Mouse (Mus musculus) Patski (cell line): ENCODE results near the gene Cep55. TPM values are rescaled to one million over a fixed set of nuclear protein-coding genes. Genes with fewer than 3 reads are reported as not detected.

Experiments
- ATAC-seq: fragments of 100-300 bp; one replicate; pipeline ENCODE4 v1.8.0; 2021
- CTCF ChIA-PET: fragments of 350-600 bp; sonication (Branson Sonifier 250); formaldehyde crosslinking; loops from one replicate; lab custom pipeline; 2022; ENCODE audit warnings: inconsistent platforms; lab: Charles Lee
- POLR2A ChIA-PET: fragments of 350-600 bp; sonication (Branson Sonifier 250); formaldehyde crosslinking; loops from one replicate; lab custom pipeline; 2022; ENCODE audit warnings: antibody characterized with exemption, inconsistent platforms; lab: Charles Lee
- DNase-seq: peaks from one replicate; pipeline ENCODE4 v3.0.0-alpha.2; 2011; ENCODE audit warnings: low read depth, low spot score
- H3K27me3 ChIP-seq: fragments of 371-371 bp; one replicate; pipeline ENCODE4 v1.5.1; 2021
- CTCF ChIP-seq: fragments of 100-300 bp; IDR thresholded peaks from one replicate; pipeline ENCODE4 v1.5.1; 2021
- in situ Hi-C: fragments of 300-500 bp; cut with MboI; formaldehyde crosslinking; loops from 3 replicates; pipeline ENCODE4 v1.11.1; 2018; ENCODE audit warnings: low pct_unique_long_range_greater_than_20kb, mixed read lengths
- polyA plus RNA-seq: library from polyadenylated mRNA; unstranded; gene quantifications from one replicate; pipeline ENCODE4 v1.2.3, GENCODE M21; 2021

The Cep55 gene
- polyA plus RNA-seq = 24.5 TPM

DNA sequence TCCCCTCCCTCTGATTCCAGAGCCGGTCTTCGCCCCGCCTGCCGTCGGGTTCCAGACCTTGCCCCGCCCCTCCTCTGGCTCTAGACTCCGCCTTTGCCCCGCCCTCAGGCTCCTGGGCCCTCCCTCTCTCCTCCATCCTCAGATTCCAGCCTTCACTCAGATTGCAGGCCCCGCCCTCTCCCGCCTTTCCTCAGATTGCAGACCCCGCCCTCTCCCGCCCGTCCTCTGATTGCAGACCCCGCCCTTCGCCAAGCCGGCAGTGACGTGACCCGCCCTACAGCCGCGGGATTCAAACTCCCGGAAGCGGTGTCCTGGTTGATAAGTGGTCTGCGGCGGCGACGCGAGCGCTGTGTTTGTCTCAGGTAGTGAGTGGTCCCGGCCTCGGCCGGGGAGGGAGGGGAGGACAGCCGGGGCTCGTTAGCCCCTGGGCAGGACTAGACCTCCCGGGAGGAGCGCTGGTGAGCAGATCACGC is at the start of gene Cep55:
Cep55 (plus strand) TSS at position 292 of the 473 bp plus-strand sequence.
- POLR2A ChIA-PET = interaction anchor here (0.6 kb wide), 1 partner anchor 25 kb away, joined by 3 read pairs; no protein-coding TSS in a partner anchor
- in situ Hi-C loops = loop anchor here (5.0 to 10.0 kb wide), 2 partner anchors 102 to 460 kb away; no protein-coding TSS in a partner anchor
- ATAC-seq = peak; percentile 91
- no peaks in the 10 kb centered on the region for H3K27me3 ChIP-seq
- CTCF ChIA-PET = interaction anchor here (0.9 to 1.1 kb wide), 3 partner anchors 12 to 101 kb away, joined by 3 to 4 read pairs (median 3); partner anchors contain the start of gene Myof
- peak; percentile 83 for DNase-seq
- TF ChIP-seq CTCF = no peak

GRCm38 (mm10) chr19:38011379-38011778 is 43.4 kb upstream of the Cep55 start:
- in situ Hi-C loops = no loop called here
- ATAC-seq (no peak), DNase-seq (no peak)
- no peak for TF ChIP-seq CTCF
- ChIA-PET POLR2A (interaction anchor here (1.9 kb wide), 1 partner anchor 14 kb away, joined by 5 read pairs; no protein-coding TSS in a partner anchor), CTCF (interaction anchor here (0.7 to 1.2 kb wide), 3 partner anchors 19 to 56 kb away, joined by 3 to 4 read pairs (median 3); no protein-coding TSS in a partner anchor)
- H3K27me3 ChIP-seq = no peaks in the 10 kb centered on the region

DNA sequence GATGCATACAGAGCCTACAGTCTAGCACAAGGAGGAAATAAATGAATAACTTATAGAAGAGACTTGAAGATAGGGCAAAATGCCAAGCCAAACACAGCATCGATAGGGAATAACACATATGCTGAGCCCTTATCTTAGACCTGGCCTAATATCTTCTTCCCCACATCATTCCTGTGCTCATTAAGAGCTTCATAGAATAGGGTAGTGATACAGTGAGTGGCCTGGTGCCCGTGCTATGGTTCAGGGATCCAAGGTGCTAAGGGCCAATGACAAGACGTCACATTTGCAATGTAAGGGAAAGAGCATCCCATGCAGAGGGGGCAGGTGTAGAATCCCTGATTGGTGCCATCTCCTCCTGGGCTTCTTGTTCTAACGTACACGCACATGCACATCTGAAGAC is 40.4 kb upstream of the Cep55 start:
- ATAC-seq (no peak), DNase-seq (no peak)
- H3K27me3 ChIP-seq = no peaks in the 10 kb centered on the region
- CTCF ChIA-PET = interaction anchor here (2.3 kb wide), 1 partner anchor 10 kb away, joined by 7 read pairs; no protein-coding TSS in a partner anchor
- POLR2A ChIA-PET = interaction anchor here (0.9 to 1.8 kb wide), 3 partner anchors 10 to 13 kb away, joined by 3 to 6 read pairs (median 3); no protein-coding TSS in a partner anchor
- no peak for TF ChIP-seq CTCF
- in situ Hi-C loops = no loop called here

DNA sequence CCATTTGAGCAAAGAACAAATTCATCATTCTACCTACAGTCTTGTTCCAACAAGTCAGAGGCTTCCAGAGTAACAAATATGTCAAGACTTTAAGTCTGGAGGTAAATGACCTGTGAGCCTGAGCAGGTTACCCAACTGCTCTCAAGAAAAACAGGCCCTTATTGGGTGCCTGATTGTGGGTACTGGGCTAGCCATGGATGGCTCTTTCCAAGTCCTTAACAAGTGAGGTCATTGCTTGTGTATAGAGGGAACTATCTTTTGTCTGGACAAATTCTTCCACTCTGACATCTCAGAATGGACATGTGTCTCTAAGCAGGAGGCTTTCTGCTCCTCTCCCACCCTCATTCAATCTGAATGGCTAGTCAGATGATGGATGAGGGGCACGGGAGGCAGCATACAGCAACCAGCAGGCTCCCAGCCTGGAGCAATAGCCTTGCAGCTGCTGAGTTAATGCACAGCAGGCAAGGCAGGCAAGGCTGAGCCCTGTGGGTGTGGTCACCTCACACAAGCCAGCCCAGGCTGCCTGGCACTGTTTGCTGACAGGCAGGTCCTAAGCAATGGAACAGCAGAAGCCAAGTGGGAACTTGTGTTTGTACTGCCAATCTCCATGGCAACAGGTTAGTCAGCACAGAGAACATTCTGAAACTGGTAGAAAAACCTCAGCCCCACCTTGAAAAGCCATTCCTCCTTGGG is 39.5 kb upstream of the Cep55 start:
- in situ Hi-C loops = no loop called here
- ATAC-seq (peak; percentile 100), DNase-seq (peak; percentile 93)
- ChIA-PET POLR2A (interaction anchor here (1.4 to 1.8 kb wide), 2 partner anchors 10 to 11 kb away, joined by 3 to 6 read pairs; no protein-coding TSS in a partner anchor), CTCF (interaction anchor here (1.1 to 2.3 kb wide), 3 partner anchors 9 to 13 kb away, joined by 3 to 7 read pairs (median 3); no protein-coding TSS in a partner anchor)
- TF ChIP-seq CTCF = no peak
- H3K27me3 ChIP-seq = no peaks in the 10 kb centered on the region

GRCm38 (mm10) chr19:38015873-38016254 is 38.9 kb upstream of the Cep55 start:
- ChIA-PET POLR2A (interaction anchor here (1.8 kb wide), 1 partner anchor 10 kb away, joined by 6 read pairs; no protein-coding TSS in a partner anchor), CTCF (interaction anchor here (1.1 to 2.3 kb wide), 5 partner anchors 8 to 19 kb away, joined by 3 to 7 read pairs (median 3); no protein-coding TSS in a partner anchor)
- ATAC-seq = peak; percentile 44
- in situ Hi-C loops = no loop called here
- H3K27me3 ChIP-seq = no peaks in the 10 kb centered on the region
- TF ChIP-seq CTCF = no peak
- DNase-seq = no peak

DNA sequence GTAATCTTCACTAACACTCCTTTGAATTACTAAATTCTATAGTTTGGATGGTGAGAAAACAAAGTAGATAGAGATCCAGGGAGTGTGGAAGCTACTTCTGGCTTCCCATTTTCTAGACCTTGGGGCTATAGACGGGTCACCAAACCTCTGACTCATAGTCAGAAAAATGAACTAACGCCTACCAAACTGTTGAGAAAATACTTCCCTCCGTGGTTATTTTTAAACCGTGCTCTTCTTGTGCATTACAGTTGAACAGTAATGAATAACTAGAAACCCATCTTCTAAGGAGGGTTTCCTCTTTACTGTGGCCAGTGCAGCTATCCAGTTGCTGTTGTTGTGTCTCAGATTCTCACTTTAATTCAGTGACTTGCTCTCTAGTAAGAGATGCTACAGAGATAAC is 32.1 kb upstream of the Cep55 start:
- TF ChIP-seq CTCF = no peak
- POLR2A ChIA-PET = interaction anchor here (1.0 kb wide), 1 partner anchor 19 kb away, joined by 5 read pairs; no protein-coding TSS in a partner anchor

GRCm38 (mm10) chr19:38023603-38024002 is 31.2 kb upstream of the Cep55 start:
- no peak for ATAC-seq
- ChIA-PET CTCF (interaction anchor here (1.1 to 2.8 kb wide), 6 partner anchors 9 to 68 kb away, joined by 3 to 8 read pairs (median 6); no protein-coding TSS in a partner anchor), POLR2A (interaction anchor here (1.0 to 3.5 kb wide), 3 partner anchors 15 to 19 kb away, joined by 4 to 12 read pairs (median 5); partner anchors contain the start of gene Myof)
- no peak for DNase-seq
- H3K27me3 ChIP-seq = no peaks in the 10 kb centered on the region
- in situ Hi-C loops = no loop called here
- no peak for TF ChIP-seq CTCF

More for the DNA sequence above, 32.1 kb upstream of the Cep55 start:
- peak; percentile 42 for ATAC-seq
- CTCF ChIA-PET = interaction anchor here (0.9 to 2.8 kb wide), 7 partner anchors 8 to 68 kb away, joined by 3 to 7 read pairs (median 4); no protein-coding TSS in a partner anchor
- no peak for DNase-seq
- in situ Hi-C loops = no loop called here
- no peaks in the 10 kb centered on the region for H3K27me3 ChIP-seq

DNA sequence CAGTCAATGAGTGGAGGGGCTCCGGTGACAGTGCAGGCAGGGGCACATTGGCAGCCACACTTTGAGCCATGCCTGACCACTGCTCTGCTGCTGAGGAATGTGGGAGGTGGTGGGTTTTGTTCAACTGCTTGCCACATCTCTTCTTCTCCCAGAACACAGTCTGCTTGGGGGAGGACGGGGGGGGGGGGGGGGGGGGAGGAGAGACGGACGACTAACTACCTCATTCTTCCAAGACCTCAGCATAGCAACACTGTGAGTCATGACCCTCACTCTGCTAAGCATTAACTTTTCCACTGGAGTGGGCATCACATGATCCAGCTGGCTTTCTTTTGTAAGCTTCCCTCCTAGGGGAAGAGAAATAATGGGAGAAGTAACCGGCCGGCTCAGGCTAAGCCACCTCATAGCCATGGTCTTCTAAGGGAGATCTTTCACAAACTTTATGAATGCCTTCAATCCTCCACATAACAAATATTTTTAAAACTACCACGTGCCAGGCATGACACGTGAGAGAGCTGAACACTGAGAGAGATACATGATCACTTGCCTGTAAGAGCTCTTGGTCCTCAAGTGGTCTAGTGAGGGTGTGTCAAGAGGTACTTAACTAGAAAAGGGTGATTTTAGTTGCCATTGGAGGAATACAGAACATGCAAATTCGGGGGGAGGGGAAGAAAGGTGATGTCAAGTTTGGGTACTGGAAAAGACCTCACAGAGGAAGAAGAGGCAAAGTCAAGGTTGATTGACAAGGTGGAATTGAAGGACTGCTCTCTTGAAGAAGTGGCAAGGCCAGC is 29.4 kb upstream of the Cep55 start:
- DNase-seq = peak; percentile 99
- in situ Hi-C loops = no loop called here

GRCm38 (mm10) chr19:38026211-38026624 is 28.6 kb upstream of the Cep55 start:
- ChIA-PET POLR2A (interaction anchor here (0.6 to 3.5 kb wide), 7 partner anchors 9 to 64 kb away, joined by 3 to 12 read pairs (median 5); partner anchors contain the start of gene Myof), CTCF (interaction anchor here (0.8 to 2.2 kb wide), 8 partner anchors 9 to 67 kb away, joined by 3 to 8 read pairs (median 3); partner anchors contain the start of gene Myof)
- in situ Hi-C loops = no loop called here
- no peak for DNase-seq
- H3K27me3 ChIP-seq = no peaks in the 10 kb centered on the region
- no peak for TF ChIP-seq CTCF
- ATAC-seq = peak; percentile 17

More for the DNA sequence above, 29.4 kb upstream of the Cep55 start:
- ChIA-PET POLR2A (interaction anchor here (0.6 to 3.5 kb wide), 7 partner anchors 10 to 63 kb away, joined by 3 to 12 read pairs (median 5); partner anchors contain the start of gene Myof), CTCF (interaction anchor here (0.8 to 2.8 kb wide), 10 partner anchors 9 to 340 kb away, joined by 3 to 8 read pairs (median 4); no protein-coding TSS in a partner anchor)
- ATAC-seq = peak; percentile 81
- no peak for TF ChIP-seq CTCF
- no peaks in the 10 kb centered on the region for H3K27me3 ChIP-seq
